Mouse (Mus musculus) induced T-regulatory cell, adult 2 months (primary cell): ENCODE data around the gene Rmdn3.

Experiments
- DNase-seq: peaks from one replicate; pipeline ENCODE4 v3.0.0-alpha.2; 2012; ENCODE audit warnings: low read depth

Rmdn3 gene

DNA sequence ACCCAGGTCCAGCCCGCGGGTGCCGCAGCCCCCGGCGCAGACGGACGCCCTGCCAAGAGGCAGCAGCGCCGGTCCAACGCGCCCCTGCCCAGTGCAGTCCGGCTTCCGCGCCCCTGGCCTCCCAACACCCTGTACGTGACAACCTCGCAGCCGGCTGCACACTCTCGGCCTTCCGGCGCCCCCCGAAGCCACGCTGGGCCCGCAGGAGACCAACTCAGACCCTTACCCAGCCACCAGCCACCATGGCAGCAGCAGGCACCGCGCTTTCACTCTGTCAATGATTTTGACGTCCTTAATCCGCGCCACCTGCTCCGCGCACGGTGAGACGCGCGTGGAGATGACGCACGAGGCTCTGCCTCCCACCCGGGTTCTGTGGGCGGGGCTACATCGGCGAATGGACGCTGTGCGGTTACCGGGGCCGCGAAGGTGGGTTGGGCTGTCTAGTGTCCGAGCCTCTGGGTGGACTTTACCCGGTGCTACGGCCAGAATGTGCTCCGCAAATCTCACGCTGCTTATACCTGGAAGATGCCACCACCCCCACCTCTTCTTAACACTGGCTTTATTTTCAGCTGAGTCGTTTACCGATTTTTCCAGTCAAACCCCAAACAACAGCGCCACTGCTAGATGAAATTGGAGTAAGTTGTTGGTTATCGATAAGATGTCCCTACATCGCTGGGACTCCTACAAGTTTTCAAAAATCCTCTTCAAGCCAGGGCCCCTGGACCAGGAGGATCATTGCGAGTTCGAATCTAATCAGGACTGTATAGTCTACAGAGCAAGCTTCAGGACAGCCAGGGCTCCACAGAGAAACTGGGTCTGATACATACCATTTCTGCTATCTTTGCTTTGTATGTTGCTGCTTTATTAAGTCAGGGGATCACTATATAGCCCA is at the start of gene Rmdn3:
TSS of gene Rmdn3 (minus strand) at position 354 of the 892 bp plus-strand sequence.
- peak; percentile 97 for DNase-seq

DNA sequence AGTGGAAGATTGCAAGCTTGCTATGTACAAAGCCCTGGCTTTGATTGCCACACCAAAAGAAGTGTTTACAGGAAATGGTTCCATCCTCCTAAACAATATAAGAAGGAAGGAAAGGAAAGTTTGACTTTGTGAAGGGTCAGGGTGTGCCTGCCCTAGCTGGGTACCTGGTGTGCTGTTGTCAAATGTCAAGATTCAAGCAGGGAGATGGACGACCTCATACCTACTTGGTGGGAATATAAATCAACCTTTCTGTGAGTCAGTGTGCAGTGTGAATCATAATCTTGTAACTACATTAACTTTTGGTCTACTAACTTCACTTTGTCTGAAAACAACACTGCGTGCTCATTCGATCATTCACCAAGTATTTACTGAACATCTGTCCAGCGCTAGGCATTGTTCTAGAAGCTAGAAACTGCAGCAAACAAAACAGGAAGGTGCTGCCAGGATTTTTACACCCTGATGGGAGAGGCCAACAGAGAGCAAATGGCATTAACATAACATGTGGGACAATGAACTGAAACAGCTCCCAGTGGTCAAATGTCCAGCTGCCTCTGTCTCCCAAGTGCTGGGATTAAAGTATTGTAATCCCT is 47.1 kb upstream of the Rmdn3 start:
- no peak for DNase-seq

DNA sequence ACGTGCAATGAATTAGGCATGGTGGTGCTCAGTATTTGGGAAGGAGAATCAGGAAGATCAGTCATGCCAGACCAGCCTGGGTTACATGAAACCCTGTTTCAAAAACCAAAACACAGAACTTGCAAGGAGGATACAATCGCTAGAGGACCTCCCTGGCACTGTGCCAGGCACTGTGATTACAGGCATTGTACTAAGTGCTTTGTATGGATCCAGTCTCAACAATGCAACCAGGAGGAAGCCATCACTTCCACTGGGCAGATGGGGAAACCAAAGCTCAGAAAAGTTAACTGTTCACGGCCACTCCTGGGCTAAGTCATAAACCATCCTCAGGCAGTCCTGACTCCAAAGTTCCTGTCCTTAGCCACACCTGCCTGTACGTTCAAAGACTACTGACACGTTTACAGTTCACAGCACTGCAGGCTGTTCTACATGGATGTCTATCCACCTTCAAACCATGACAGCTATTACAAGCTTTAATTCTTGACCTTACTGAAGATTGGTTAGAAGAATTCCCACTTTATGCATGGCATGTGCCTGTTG is 46.1 kb upstream of the Rmdn3 start:
- DNase-seq, result no peak

DNA sequence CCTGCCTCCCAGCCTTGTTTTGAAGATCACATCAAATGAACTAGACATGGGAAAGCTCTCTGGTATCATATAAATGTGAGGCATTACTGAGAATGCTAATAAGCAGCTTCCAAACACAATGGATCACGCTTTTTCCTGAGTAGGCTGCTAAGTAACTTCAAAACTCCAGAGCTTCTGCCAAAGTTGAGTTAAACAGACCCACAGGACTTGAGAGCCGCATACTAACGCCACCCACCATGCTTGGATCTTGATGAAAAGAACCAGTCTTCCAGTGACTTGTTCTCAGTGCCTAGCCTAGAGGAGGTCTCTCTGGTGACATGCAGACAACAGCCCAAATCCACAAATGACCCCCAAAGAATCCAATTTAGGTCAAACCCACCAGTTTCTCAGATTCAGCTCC is 42.1 kb upstream of the Rmdn3 start:
- no peak for DNase-seq

DNA sequence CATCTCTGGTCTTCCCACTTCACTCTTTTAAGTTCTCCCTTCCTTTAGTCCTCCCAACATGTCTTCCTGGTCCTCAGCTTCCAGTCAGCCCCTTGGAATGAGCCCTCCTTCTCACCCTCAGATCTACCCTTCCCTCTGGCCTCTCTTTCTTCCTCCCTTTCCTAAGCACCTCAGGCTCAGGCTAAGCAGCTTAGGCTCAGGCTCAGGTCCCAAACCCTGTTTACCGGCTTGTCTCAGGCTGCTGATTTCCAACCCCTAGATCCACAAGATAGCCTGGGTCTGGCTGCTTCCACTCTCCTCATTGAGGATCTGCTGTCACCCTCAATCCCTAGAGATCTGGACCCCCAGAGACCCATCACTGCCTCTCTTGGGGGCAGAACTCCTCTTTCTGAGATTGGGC is 41.2 kb upstream of the Rmdn3 start:
- no peak for DNase-seq

DNA sequence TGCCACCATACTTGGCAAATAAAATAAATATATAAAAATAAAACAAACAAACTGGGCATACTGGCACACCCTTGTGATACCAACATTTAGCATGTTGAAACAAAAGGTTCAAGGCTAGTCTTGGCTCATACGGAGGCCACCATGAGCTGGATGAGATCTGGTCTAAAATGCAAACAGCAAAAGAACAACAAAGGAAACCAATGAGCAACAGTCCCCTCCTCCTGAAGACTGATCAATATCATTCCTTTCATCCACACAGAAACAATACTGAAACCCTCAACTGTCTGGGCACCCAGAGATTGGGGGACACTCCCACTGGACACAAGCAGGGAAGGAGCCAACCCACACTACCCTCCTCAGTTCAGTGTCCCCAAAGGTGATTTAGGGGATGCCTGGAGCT is 40.7 kb upstream of the Rmdn3 start:
- DNase-seq, result no peak

DNA sequence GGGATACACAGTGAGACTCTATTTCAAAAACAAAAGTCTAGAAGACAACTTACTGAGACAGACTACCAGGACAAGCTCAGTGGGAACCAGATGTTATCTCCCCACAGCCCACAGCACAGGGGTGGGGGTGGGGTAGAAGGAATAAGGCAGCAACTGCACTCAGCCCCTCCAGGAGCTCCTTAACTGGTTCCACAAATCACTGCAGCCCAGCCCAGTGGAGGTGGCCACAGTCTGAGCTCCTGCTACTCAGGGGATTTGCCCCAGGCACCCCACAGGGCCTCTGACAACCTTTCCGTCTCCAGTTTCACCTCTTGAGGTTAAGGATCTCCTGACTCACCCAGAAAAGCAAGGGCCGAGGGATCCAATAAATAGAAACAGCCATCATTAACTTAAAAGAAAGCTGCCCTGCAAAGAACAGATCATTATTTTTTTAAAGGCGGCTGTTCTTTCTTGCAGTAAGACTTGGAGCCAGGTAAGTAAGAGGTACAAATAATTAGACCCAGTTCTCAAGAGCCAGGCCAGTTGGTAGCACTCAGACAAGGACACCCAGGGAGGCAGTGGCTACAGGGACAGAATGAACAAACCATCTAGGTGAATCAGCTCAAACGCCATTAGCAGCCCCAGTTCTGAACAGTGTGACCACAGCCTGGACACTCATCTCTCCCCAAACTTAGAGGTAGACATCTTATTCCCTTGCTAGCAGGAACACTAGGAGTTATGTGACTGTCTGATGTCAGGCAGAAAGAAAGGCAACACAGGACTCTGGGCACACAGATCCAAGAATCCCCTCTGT is 39.7 kb upstream of the Rmdn3 start:
- DNase-seq, result no peak

DNA sequence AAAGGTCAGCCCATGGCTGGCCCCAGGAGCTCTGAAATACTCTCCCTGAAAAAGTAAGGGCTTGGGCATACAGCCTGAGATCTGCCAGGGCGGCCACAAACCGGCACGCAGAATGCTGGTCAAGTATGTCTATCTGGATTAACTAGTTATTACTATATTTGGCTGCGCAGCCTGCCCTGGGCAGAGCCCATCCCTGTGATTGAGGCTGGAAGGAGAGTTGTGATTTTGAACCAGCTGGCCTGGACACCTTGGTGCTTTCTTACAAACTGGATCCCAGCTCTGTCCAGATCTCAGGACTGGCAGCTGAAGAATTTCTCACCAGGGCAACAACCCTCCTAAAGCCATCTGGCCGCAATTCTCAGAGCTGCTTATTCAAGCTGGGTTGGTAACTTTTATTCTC is 37.3 kb upstream of the Rmdn3 start:
- DNase-seq, result no peak

DNA sequence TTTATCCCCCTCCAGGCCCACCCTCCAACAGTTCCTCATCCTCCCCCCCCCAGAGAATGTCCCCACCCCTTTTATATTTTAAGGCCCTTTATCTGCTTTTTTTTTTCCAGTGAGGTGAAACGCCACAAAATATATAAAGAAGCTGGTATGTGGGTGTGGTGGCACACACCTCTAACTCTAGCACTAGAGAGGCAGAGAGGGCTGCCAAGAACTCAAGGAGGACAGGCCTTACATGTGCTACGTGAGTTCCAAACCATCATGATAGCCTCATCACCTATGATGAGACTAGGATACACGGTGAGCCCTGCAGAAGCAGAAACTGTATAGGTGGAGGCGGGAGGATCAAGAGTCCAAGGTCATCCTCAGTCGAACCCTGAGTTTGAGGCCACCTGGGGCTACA is 34.1 kb upstream of the Rmdn3 start:
- no peak for DNase-seq

DNA sequence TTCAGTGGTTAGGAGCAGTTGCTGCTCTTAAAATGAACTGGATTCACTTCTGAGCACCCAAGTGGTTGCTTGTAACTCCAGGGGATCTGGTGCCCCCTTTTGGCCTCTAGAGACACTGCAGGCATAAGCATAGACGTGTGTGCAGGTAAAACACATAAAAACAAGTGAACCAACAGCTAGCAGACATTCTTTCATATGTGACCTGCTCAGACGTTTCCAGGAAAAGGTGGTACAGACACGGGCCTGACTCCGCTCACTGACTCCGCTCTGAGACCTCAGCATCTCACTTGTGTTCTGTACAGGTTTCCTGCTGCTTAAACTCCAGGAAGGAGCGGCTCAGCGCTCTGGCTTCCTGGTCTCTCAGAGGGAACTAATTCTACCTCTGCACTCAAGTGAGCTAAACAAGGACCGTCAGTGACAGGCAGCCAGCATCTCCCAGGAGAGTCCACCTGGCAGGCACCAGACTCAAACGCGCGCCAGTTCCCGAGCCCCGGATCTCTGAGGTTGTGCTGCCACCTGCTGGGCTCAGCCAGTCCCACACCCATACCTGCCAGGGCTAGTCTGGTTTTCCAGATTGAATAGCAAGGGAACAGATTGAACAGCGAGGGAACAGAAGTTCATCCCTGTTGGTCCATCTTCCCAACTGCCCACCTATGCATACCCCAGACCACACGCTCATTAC is 32.3 kb upstream of the Rmdn3 start:
- peak; percentile 90 for DNase-seq

DNA sequence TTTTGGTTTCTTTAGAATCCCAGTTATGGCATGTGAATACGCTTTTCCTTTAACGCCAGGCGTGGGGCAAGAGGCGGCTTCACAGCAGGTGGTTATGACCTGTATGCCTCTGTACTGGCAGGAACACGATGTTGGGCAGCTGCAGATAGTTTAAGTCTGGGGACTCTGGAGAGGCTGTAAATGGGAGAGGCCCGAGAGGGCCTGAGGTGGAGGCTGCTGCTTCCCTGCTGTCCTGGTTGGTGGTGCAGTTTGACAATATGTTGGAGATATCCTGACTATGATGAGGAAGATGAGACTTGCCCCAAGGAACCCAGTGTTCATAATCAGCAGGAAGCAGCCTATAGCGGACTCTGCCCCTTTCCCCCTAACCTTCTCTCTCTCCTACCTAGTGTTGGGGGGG is 26.1 kb upstream of the Rmdn3 start:
- no peak for DNase-seq

DNA sequence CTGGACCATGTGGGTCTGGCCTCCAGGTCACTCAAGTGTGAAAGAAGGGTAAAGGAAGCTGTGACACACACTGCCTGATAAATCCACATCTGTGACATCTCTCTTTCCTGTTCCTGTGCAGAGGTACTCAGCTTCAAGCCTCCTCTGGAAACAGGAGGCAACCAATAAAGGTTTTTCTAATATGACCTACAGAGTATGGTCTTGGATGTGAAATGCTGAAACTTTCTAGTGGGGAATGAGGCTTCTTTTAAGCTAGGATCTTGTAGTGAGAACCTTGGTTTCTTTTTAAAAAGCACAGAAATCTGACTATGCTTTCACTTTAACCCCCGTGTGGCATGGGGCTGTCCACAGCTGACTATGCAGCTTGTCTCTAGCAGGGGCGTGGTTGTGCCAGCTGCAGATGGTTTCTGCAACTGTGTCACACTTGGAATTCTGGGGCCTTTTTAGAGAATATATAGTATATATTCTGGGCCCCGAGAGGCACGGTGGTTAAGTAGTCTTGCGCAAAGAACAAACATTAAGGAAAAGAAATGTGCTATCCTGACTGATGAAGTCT is 20.6 kb upstream of the Rmdn3 start:
- no peak for DNase-seq

DNA sequence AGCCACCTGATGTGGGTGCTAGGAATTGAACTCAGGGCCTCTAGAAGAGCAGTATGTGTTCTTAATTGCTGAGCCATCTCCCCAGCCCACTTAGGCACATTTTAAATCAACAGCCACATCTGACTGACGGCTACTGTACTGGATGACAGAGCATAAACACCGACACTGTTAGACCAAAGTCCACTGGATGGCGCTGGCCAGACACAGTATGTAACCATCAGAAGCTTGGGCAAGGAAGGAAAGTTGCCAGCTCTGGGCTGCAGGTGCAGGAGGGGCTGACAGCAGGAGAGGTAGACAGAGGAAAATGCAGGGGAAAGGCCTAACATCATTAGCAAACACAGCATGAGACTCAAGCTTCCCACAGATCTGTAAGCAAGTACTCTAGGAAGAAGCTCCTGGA is 19.9 kb upstream of the Rmdn3 start:
- no peak for DNase-seq

DNA sequence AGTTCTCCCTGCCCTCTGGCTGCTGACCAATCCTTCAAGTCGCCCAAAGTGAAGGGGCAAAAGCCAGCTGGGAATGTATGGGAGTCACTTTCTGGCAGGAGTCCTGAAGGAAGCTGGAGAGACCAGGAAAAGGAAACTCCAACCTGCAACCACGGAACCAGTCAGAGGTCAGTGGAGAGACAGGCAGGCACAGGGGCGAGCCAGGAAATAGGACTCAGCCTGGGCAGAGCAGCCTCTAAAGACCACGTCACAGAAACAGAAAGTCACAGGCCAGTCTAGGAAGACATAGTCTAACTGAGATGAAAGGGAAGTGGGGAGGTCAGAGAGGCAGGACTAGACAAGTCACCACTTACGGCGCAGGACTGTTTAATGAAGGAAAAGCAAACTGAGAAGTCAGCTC is 18.8 kb upstream of the Rmdn3 start:
- no peak for DNase-seq

DNA sequence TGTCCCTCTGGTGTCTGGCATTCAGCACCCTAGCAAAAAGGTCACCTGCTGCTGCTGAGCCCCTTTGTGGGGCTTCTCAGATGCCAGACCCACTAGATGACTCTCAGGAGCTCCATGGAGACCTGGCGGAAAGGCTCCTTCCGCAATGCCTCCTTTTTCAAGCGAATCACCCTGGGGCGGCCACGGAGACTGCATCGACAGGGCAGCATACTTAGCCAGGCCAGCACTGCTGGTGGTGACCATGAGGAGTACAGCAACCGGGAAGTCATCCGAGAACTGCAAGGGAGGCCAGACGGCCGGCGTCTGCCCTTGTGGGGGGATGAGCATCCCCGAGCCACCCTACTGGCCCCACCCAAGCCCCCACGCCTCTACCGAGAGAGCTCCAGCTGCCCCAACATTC is 18.0 kb upstream of the Rmdn3 start:
- no peak for DNase-seq

DNA sequence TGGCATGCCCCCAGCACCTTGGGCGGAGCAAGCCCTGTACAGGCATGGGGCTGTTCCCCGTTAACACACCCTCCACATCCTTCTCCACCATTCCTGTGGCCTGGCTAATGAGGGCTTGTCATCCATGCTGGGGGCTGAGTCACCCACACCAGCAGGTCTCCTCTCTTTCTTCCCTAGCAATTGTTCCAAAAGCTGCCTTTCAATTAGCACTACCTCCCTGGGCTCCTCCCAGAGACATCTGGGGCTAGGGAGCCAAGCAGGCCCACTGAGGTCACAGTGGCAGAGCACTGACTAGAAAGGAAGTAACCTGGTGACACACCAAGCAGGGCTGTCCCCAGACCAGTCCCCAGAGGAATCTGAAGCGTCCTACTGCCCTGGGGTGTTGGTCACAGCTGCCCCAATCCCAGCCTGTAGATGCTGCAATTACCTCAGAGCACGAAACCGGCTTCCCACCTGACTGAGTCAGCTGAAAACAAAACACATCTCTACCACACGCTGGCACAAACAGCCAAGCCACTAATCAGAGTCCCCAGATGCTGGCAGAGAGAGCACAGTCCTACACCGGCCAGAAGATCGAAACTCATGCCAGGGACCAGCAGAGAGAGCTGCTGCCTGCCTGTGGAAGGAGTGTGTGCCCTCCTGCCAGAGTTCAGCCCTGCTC is 17.3 kb upstream of the Rmdn3 start, which contains the start of gene Gm14137:
TSS of gene Gm14137 (plus strand) at position 519 of the 661 bp plus-strand sequence.
- no peak for DNase-seq

DNA sequence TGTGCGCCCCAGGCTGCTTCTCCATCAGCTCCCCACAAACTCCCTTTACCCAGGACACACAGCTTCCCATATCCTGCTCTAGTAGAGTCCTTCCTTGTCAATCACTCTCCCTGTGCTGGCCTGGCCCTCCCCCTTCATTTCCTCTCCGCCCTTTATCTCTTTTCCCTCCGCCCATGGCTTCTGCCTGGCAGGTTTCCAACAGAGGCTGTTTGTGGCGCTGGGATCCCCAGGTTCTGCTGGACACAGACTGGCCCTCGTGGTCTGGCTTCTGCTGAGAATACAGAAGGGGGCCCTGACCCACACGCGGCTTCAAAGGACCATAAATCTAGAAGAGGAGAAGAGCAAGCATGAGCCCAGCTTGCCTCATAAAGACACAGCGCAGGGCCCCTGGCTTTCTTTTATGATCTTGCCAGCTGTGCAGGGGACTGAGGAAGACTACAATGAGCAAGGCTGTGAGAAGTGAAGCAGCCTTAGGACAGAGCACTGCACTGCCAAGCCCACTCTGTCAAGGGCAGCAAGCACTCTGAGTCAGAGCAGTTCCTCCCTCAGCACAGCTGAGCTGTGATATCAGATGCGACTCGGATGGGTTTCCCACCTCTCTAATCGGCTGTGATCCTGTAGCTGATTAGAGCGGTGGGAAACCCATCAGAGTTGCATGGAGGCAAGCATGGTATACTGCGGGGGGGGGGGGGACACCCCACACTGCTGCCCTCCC is 16.2 kb upstream of the Rmdn3 start:
- DNase-seq, result no peak

DNA sequence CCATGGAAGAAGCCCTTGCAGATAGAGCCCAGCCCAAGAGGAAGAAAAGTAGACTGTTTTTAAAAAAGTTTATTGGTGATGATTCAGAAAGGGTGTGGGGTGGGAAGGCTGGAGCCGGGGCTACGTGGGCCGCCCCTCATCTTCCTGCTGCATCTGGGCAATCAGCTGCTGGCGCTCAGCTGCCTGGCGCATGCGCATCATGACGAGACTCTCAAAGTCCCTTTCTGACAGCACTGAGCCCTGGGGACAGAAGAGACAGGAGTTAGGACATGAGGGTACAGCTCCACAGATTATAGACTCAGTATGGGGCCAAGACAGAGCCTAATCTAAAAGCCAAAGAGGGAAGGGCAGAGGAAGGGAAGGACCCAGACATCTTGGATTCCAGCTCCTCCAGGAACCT is 15.6 kb upstream of the Rmdn3 start:
- no peak for DNase-seq

DNA sequence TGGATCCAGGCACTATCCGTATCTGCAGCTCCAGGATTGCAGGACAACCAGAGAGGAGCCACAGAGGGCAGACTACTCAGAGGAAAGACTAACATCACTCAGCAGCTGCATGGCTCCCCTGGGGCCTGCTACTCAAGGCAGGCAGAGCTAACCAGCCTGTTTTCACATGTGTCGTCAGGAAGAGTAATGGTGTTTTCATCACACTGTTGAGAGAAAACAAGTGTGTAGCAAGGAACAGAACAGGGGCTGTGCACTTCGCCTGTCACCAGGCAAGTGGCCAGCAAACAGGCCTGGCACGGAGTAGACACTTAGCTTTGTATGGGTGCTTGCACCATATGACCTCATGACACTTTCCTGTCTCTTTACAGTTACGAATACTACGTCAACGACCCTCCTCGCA is 14.7 kb upstream of the Rmdn3 start:
- DNase-seq, result no peak

DNA sequence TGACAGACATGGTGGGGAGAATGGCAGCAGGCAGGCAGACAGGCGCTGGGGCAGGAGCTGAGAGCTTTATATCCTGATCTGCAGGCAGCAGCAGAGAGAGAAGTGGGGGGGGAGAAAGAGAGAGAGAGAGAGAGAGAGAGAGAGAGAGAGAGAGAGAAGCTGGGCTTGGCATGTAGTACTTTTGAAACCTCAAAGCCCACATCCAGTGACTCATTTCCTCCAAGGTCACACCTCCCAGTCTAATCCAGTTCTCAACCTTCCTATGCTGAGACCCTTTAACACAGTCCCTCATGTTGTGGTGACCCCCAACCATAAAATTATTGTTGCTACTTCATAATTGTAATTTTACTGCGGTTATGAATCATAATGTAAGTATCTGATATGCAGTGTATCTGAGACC is 13.4 kb upstream of the Rmdn3 start:
- no peak for DNase-seq

DNA sequence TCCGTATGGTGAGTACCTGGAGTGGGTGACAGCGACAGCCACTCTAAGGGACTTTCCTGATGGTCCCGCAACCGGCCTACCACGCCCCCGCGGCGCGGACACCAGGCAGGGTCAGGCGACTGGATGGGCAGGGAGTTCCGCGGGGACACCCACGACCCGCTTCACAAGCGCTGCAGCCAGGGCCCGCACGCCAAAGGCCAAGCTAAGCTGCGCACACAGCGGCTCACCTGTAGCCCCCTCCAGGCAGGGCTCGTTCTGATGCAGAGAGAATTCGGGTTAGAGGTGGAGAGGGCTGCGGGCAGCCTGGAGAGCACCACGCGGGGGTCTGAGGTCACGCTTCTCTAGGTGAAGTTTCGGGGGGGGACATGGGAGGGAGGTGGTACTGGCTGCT is 11.0 kb upstream of the Rmdn3 start:
- no peak for DNase-seq
